Mouse (Mus musculus): ENCODE measurements around the gene Aadacl3. TPM values are rescaled to one million over a fixed set of nuclear protein-coding genes. Genes with fewer than 3 reads are reported as not detected.

Gene Aadacl3
- total RNA-seq (2021), result not detected

DNA sequence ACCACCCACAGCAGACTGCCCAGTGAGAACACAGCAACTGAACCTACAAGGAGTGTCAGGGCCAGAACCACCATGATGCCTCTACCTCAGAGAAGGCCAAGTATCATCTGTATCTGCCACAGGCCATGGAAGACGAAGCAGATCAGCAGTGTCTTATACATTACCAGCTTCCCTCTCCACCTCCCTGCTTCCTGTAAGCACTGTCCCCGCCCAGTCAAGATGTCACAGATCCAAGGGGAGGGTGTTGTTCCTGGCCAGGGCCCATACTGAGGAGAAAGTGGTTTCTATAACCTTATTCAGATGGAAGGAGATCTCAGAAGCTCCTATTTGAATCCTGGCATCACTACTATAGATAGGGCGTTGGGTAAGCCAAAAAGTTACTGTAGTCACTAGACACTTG, at the start of gene Aadacl3:
TSS of gene Aadacl3 (minus strand) at position 101 of the 400 bp plus-strand sequence.
- intact Hi-C loops (cut with DNase I), result no loop called here
- DNase-seq, result no peak

DNA sequence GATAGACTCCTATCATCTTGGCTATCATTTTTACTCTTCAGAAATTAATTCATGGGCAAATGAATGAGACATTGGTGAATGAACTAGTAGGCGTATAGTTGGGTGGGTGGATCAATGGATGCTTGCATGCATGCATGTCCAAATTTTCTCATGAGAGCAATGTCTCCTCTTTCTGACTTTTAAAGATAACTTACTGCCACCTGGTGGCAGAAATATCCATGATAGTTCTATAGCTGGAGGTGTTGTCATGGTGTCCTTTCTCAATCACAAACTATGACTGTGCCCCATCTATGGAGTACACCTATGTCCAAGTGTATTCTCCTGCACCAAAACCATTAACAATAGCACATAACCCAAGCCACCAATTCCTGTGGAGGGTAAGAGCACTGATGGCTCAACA, 43.0 kb upstream of the Aadacl3 start:
- no peak for DNase-seq
- intact Hi-C loops (cut with DNase I), result no loop called here

DNA sequence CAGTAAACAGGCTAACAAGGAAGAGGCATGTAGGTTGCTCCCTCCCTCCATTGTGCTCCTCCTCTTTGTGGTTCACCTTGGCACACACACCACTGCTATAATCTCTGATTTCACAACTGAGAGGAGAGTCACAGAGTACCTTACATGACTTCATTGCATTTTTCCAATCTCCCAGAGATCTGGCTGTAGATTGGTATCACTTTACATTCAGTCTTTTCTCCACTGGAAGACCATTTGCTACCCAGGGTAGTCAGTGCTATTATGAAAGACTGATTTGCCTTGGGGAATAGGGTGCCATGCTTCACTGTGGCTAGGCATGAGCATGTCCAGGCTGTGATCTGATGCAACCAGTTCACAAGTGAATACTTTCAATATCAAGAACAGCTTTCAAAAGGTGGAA, 29.8 kb upstream of the Aadacl3 start:
- intact Hi-C loops (cut with DNase I), result no loop called here
- DNase-seq, result no peak

DNA sequence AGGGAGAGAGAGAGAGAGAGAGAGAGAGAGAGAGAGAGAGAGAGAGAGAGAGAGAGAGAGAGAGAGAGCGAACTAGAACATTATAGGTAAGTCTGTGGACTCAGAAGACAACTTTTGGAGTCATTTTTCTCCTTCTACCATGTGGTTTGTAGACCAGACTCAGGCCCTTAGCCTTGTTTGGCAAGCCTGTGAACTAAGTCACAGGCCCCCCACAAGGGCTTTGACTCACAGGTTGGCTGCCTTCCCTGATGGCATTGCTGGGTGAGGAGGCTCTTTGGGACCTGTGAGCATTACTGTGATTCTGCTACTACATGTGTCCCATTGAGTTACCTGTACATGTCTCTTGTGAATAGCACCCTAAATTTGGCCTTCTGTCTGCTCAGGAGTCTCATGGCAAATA, 4.5 kb upstream of the Aadacl3 start:
- intact Hi-C loops (cut with DNase I), result no loop called here
- DNase-seq, result no peak

DNA sequence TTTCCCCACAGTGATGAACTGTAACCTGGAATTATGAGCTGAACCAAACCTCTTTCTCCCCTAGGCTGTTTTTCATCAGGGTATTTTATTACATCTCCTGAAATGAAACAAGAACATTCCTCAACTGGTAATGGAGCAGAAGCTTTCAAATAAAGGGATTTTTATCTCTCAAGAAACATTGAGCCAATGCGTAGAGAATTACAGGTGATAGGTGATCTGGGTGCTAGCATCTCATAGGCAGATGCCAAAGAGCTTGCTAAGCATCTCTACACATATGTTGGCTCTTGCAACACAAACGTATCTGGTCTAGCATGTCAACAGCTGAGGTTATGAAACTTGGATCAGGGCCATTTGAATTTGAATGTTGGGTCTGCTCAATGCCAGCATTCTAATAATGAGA, 1.6 kb upstream of the Aadacl3 start:
- DNase-seq, result no peak
- intact Hi-C loops (cut with DNase I), result no loop called here

DNA sequence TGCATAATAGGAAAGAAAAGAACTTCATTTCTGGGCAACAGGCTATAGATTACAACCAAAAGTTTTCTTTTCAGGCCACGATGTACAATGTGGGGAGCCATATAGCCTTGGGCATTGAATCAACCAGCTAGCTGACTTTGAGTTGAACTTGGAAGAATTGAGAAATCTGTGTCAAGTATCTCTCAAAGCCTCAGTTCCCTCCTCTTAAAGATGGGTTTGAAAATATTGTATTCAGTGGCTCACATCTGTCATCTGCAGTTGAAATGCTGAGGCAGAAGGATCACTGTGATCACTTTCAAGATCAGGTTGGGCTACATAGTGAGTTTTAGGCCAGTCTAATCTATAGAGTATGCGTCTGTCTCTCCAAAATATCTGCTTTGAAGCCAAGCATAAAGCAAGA, 10.3 kb downstream of the Aadacl3 start, which contains the start of gene Gm9944:
TSS of gene Gm9944 (minus strand) at position 101 of the 400 bp plus-strand sequence.
- no peak for DNase-seq
- intact Hi-C loops (cut with DNase I), result no loop called here

DNA sequence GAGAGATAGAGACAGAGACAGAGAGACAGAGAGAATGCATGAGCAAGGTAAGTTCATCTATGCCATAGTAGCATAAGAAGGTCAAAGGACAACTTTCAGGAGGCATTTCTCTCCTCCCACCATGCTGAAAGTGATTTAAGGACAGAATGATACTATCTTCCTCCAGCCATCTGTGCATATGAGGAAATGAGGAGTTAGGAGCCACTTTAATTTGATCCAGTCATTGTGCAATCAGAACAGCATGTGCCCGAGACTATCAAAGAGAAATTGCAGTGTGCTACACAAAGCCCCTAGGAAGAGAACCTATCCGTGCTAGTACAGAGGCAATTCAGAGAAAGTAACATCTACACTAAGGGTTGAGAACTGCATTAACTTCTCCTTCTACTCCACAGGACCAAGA, 15.0 kb downstream of the Aadacl3 start:
- intact Hi-C loops (cut with DNase I), result no loop called here
- no peak for DNase-seq

DNA sequence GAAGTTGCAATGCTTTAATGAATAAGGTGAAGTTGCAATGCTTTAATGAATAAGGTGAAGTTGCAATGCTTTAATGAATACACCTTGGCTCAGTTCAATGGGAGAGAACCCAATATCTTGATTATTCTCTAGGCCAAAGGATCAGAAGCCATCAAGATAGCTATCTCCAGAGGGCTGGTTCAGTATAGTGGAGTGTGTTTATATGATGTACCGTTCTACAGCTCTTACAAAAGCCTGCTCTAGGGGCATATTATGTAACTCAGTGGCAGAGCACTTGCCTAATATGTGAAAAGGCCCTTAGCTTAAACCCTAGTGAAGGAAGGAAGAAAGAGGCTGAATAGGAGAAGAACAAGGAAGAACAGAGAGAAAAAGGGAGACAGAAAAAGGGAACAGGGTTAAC, 22.0 kb downstream of the Aadacl3 start:
- intact Hi-C loops (cut with DNase I), result no loop called here
- no peak for DNase-seq

DNA sequence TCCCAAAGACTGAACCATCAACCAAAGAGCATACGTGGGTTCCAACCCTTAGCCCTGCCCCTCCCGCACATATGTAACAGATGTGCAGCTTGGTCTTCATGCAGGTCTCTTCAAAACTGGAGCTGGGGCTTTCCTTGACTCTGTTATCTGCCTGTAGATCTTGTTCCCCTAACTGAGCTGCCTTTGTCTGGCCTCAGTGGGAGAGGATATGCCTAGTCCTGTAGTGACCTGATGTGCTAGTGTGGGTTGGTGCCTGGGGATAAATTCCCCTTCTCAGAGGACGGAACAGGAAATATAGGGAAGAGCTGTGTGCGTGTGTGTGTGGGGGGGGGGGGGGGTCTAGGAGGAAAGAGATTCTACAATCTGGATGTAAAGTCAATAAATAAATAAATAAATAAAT, 22.5 kb downstream of the Aadacl3 start:
- no peak for DNase-seq
- intact Hi-C loops (cut with DNase I), result no loop called here

DNA sequence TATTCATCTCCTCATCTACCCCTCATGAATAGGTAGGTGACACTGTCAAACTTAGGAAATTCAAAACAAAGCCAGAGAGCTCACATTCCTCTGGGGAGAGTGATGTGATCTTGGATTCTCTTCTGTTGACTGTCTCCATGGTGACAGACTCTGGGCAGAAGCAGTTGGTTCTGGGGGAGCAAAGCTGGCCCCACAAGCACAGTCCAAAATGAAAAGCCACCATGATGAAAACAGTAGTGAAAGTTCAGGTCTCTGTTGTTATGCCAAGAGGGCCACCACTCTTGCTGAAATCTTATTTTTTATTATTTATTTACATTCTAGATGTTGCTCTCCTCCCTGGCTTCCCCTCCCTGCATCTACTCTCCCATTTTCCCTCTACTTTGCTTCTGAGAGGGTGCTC, 24.9 kb downstream of the Aadacl3 start, which contains the start of gene 1700012P22Rik:
TSS of gene 1700012P22Rik (minus strand) at position 101 of the 400 bp plus-strand sequence.
- DNase-seq, result no peak
- intact Hi-C loops (cut with DNase I), result no loop called here

DNA sequence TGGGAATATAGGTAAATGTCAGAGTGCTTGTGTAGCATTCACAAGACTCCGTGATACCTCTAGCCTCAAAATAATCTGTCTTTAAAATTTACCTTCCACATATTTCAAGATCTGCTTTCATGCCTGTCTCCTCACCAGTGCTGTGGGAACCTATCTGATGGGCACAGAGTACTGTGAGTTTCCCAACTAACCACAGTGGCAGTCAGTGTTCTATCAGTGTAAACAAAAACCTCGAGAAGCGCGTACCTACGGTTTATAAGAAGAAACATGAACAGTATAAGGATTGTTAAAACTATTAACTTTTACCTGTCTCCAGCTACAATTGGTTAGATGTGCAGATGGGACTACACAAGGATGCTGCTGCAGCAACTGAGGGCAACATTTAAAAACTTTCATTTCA, 30.3 kb downstream of the Aadacl3 start:
- DNase-seq, result no peak
- intact Hi-C loops (cut with DNase I), result no loop called here

DNA sequence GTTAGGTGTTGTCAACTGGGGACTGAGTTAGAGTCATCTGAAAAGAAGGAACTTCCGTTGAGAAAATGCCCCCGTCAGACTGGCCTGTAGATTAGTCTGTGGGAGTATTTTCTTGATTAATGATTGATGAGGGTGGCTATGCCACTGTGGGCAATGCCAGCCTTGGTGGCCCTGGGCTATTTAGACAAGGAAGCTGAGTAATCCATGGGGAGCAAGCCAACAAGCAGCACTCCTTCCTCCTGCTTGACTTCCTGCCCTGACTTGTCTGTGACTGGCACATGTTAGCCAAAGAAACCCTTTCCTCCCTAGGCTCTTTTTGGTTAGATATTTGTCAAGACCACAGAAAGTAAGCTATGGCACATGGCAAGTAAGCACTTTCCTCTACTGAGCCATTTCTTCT, 32.8 kb downstream of the Aadacl3 start:
- DNase-seq, result no peak
- intact Hi-C loops (cut with DNase I), result no loop called here

DNA sequence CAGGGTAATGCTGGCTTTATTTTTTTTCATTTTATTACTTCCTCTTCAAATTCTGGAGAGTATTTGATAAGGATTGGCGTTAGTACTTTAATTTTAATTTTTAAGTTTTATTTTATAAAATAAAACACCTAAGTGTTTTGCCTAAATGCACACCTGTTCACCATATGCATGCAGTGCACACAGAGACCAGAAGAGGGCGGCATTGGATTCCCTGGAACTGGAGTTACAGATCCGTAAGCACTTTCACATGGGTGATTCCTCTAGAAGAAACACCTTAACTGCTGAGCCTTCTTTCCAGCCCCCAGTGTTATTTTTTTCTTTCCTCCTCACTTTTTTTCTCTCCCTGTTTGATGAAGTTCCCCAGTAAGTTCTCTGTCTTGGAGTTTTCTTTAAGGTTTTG, 34.7 kb downstream of the Aadacl3 start:
- no peak for DNase-seq
- intact Hi-C loops (cut with DNase I), result no loop called here

DNA sequence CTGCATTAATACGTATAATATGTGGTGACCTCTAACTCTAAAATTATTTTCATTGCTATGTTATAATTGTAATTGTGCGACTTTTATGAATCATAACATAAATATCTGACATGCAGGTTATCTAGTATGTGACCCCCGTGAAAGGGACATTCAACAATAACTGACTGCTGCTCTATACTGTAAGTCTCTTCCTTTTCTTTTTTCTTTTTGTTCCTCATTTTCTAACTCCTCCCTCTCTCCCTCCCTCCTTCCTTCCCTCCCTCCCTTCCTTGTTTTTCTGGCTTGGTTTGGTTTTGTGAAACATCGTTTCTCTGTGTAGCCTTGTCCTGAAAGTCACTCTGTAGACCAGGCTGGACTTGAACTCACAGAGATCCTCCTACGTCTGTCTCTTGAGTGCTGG, 39.0 kb downstream of the Aadacl3 start:
- intact Hi-C loops (cut with DNase I), result no loop called here
- no peak for DNase-seq

DNA sequence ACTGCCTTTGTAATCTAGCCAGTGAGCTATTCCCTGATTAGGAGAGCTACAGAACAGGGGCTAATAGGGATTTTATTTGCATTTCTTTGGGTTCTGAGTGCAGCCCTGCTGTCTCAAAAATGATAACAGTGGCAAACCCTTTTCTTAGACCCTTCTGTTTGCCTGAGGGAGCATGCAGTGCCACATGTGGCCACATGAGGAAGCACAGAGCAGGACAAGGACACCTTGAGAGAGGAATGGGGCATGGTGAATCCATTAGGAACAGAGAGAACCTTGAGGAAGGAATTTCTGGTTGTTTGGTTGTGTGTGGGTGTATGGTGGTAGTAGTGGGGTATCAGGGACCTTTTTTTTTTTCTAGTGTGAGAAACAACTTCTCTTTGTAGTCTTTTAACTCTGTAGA, 42.9 kb downstream of the Aadacl3 start:
- intact Hi-C loops (cut with DNase I), result no loop called here
- no peak for DNase-seq

DNA sequence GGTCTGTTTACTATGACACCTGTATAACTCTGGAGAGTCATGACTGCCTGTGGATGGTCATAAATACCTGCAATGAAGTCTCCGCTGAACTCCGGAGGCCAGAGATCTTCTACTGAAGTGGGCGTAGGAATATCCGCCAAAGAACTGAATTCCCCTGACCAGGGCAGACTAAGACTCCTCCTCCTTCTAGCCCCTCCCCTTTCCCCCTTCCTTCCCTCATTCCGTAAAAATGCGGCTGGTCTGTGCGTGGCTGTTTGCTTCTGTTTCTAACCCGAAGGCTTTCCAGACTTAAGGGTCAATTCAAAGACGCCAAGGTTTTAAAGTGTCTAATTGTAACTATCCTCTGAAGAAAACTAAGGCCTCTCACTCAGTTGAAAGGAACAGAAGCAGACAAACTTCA, 55.3 kb downstream of the Aadacl3 start, which contains the start of gene Pramef12:
TSS of gene Pramef12 (minus strand) at position 175 of the 400 bp plus-strand sequence.
- intact Hi-C loops (cut with DNase I), result no loop called here
- no peak for DNase-seq

DNA sequence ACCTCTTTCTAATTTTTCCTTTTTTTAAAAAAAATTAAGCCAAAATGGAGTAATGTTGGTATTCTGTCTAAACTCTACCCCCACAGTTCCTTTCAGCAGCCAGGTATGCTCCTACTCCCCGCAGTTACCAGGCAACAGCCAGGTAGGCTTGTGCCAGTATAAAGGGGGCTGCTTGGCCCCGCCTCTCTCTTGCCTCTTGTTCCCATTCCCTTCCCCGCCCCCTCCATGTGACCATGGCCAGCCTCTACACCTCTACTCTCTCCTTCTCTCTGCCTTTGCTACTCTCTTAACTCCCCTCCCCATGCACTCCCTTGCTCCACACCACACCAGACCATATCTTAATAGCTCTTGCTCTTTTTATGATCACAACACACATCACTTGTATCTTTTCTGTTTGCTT, 57.3 kb downstream of the Aadacl3 start:
- DNase-seq, result no peak
- intact Hi-C loops (cut with DNase I), result no loop called here

DNA sequence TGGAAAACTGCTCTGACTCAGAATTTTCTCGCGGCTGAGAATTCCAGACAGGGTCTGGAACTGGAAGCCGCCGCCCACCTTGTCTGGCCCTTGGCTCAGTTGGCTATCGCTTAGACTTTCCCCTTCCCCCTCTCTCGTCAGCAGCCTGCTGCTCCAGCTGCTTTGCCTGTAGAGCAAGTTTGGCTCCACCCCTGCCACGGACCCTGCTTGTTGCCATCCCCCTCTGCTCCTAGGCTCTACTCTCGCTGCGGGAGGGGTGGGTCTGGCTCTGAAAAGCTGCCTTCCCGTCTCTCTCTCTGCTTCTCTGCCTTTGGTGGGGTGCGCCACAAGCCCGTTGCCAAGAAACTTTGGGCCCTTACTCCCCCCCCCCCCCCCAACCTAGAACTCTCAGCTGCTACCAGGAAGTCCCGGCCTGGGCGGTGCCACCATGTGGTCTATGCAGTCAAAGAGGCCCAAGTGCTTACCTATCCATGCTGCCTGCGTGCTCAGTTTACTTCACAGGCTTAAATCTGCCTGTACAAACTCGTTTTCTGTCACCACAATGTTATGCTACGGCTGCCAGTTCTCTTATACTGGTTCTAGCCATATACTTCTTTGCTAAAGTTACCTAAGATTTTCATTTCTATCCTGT, 59.0 kb downstream of the Aadacl3 start:
- intact Hi-C loops (cut with DNase I), result no loop called here
- peak in 1 of 2 experiments; percentile 7 for DNase-seq

Other genes with a start within 250 kb of the Aadacl3 start
- gene Pramel5, start 183.3 kb downstream of the Aadacl3 start, total RNA-seq (2021), result not detected
- gene Gm13128, start 133.5 kb downstream of the Aadacl3 start, total RNA-seq (2021), result not detected
- gene Gm13119, start 105.8 kb downstream of the Aadacl3 start, total RNA-seq (2021), result not detected
- gene Pramef20, start 85.8 kb downstream of the Aadacl3 start, total RNA-seq (2021), result not detected
- gene Pramef12, start 55.3 kb downstream of the Aadacl3 start, total RNA-seq (2021), result not detected
- not detected for gene 1700012P22Rik, start 25.0 kb downstream of the Aadacl3 start, total RNA-seq (2021)
- gene Gm9944, start 10.4 kb downstream of the Aadacl3 start, total RNA-seq (2021), result not detected
- not detected for gene 9430007A20Rik, start 56.1 kb upstream of the Aadacl3 start, total RNA-seq (2021)
- gene Gm13124, start 101.4 kb upstream of the Aadacl3 start, total RNA-seq (2021), result not detected
- not detected for gene Aadacl4, start 150.0 kb upstream of the Aadacl3 start, total RNA-seq (2021)
- gene Gm436, start 222.6 kb upstream of the Aadacl3 start, total RNA-seq (2021), result not detected